Mouse (Mus musculus) bone marrow macrophage, adult 2 months (primary cell): ENCODE results near the gene Tjap1.

Experiments used
- CTCF ChIP-seq: IDR thresholded peaks from 2 replicates; pipeline ENCODE4 v1.5.1; 2012; ENCODE audit warnings: low read depth, mild to moderate bottlenecking, low read length, moderate library complexity
- POLR2A ChIP-seq: IDR thresholded peaks from 2 replicates; pipeline ENCODE4 v1.6.1; 2012; ENCODE audit warnings: mild to moderate bottlenecking, low read depth, low read length, borderline replicate concordance

DNA sequence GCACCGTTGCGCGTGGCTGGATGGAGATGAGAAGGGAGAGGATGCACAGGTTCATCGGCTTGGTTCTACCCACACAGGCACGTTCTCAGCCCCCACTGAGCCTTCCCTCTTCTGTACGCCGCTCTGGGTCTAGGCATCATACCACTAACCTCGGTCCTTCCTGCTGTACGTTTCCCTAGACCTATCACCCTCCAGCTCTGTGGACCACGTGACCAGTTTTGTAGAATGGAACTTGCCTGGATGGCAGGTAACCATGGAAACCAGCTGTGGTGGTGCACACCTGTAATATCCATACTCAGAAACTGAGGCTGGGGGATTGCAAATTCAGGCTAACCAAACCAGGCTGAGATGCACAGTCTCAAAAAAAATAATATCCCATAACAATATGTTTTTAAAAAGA, 27.7 kb upstream of the Tjap1 start:
- no peak for TF ChIP-seq POLR2A
- no peak for TF ChIP-seq CTCF
